Comparison of ENCODE assay signal across 8 mouse cellular contexts in the genomic region with DNA sequence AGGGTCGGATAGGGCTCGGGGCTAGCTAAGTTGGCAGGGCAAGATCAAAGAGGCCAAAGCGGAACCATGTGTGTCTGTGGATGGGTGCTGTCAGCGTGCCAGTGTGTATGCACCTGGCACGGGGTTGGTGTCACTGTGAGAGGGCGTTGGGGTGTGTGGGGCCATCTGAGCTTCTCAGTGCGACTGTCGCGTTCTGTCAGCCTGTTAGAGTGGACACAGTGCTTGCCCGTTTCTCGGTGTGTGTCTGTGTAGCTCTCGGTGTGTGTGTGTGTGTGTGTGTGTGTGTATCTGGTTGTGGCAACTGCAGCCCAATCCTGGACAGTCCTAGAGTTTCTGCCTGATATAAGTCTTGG. TPM values are rescaled to one million over a fixed set of nuclear protein-coding genes. Genes with fewer than 3 reads are reported as not detected.
DNase-seq lines count a peak whose midpoint lies in the region; ATAC-seq lines count a peak whose summit lies in the region.

No protein-coding gene starts in this region.

- DNase-seq in frontal cortex, postnatal 36 days (ENCODE audit: low spot score in 2 of 2): peak; percentile 36 to 43
- DNase-seq in right cerebral cortex, postnatal 14 days: peak; percentile 35
- no peak for DNase-seq in right cerebral cortex, adult 2 months (ENCODE audit: low spot score in 2 of 2)
- peak; percentile 22 to 58 for DNase-seq in left cerebral cortex, postnatal 14 days (ENCODE audit: low spot score in 2 of 2)
- DNase-seq in layer of hippocampus, postnatal 25 days (ENCODE audit: extremely low spot score in 1 of 2, low spot score in 1 of 2): no peak
- no peak for DNase-seq in adrenal gland, adult 18-20 months (ENCODE audit: low spot score in 2 of 2)

- intact Hi-C loops in left cerebral cortex, postnatal 14 days (cut with DNase I): loop anchor here (5.0 to 10.0 kb wide), 5 partner anchors 72 to 534 kb away; no protein-coding TSS in a partner anchor

- H3K4me1 ChIP-seq in neural tube, embryonic 13.5 days (replicated peaks): peaks cover 45% of the 10 kb centered on the region

- no peak for ATAC-seq in frontal cortex, adult (ENCODE audit: low TSS enrichment)
- ATAC-seq in neural tube, embryonic 13.5 days (ENCODE audit: low read depth): no peak

- no peaks in the 10 kb centered on the region for H3K36me3 ChIP-seq in neural tube, embryonic 13.5 days

- no peaks in the 10 kb centered on the region for H3K9me3 ChIP-seq in neural tube, embryonic 13.5 days

- no peak overlapping the region; the same call in 1 of the 2 replicates for H3K27ac ChIP-seq in neural tube, embryonic 13.5 days (replicated peaks)

- peaks cover 63% of the 10 kb centered on the region for H3K27me3 ChIP-seq in neural tube, embryonic 13.5 days

- H3K4me3 ChIP-seq in neural tube, embryonic 13.5 days: peak overlapping the region; percentile 74

- WGBS in neural tube, embryonic 13.5 days: 2% methylated on average over 12 of the region's 12 CpGs

- peak overlapping the region; percentile 83 for H3K4me2 ChIP-seq in neural tube, embryonic 13.5 days

- H3K9ac ChIP-seq in neural tube, embryonic 13.5 days: peak overlapping the region; percentile 88

RNA-seq across cellular contexts. Expression of a gene that starts 0.7 kb away (rescaled TPM):
- total RNA-seq in left cerebral cortex, postnatal 14 days (2021): 10 to 100 TPM; 44.9 to 47.4 TPM
- polyA plus RNA-seq in neural tube, embryonic 13.5 days (2015; fragmentation: Nextera tagmentation; extraction: Ambion mirVana): 4.2 and 5.2 TPM in 2 replicates
- total RNA-seq in layer of hippocampus, postnatal 25 days (2021): 10 to 100 TPM; 52.6 to 53.9 TPM
- 1 to 10 TPM in 1 of 2 experiments, under 1 TPM in 1; 0.80 to 1.1 TPM for total RNA-seq in adrenal gland, adult 18-20 months (2021)

Comparison
In these comparisons a context has a peak if more than half of its experiments do, and no peak if none do; other contexts are left out.
1. DNase-seq: peak in frontal cortex, postnatal 36 days (2 of 2), right cerebral cortex, postnatal 14 days (single experiment) and left cerebral cortex, postnatal 14 days (2 of 2); none in right cerebral cortex, adult 2 months (0 of 2), layer of hippocampus, postnatal 25 days (0 of 2) and adrenal gland, adult 18-20 months (0 of 2).
2. RNA of a gene that starts 0.7 kb away (total RNA-seq): 52.6 to 53.9 TPM in layer of hippocampus, postnatal 25 days and 44.9 to 47.4 TPM in left cerebral cortex, postnatal 14 days; 0.80 to 1.1 TPM in adrenal gland, adult 18-20 months; every median in the first group is over 10 times any median in the second.